Mouse (Mus musculus) heart, postnatal 0 days (tissue): ENCODE measurements around the gene Prrt1. TPM values are rescaled to one million over a fixed set of nuclear protein-coding genes. Genes with fewer than 3 reads are reported as not detected.

Experiments used
- ATAC-seq: fragments of 200-750 bp; cut with Nextera tagmentation; 2 replicates; pipeline ENCODE4 v1.8.0; 2017; ENCODE audit warnings: low read depth, moderate number of reproducible peaks, moderate library complexity; ENCODE audit not compliant: insufficient read depth
- DNase-seq: peaks from one replicate; pipeline ENCODE4 v3.0.0-alpha.2; 2016; ENCODE audit warnings: low spot score
- H3K27ac ChIP-seq: fragments of 300-500 bp; sonication (generic); 2 replicates; pipeline ENCODE4 v1.5.1; 2014; ENCODE audit warnings: low read depth, mild to moderate bottlenecking
- H3K27me3 ChIP-seq: fragments of 300-500 bp; sonication (generic); 2 replicates; pipeline ENCODE4 v1.6.1; 2014; ENCODE audit warnings: low read length, mixed read lengths; ENCODE audit not compliant: control insufficient read depth, insufficient read depth
- H3K36me3 ChIP-seq: fragments of 300-500 bp; sonication (generic); replicated peaks from 2 replicates; pipeline ENCODE4 v1.6.1; 2014; ENCODE audit warnings: low read length, mixed read lengths; ENCODE audit not compliant: control insufficient read depth, insufficient read depth
- H3K4me1 ChIP-seq: fragments of 300-500 bp; sonication (generic); 2 replicates; pipeline ENCODE4 v1.6.1; 2014; ENCODE audit warnings: antibody characterized with exemption; ENCODE audit not compliant: control insufficient read depth, insufficient read depth
- H3K4me2 ChIP-seq: fragments of 300-500 bp; sonication (generic); 2 replicates; pipeline ENCODE4 v1.6.1; 2014; ENCODE audit warnings: low read depth, mild to moderate bottlenecking, low read length, moderate library complexity
- H3K4me3 ChIP-seq: fragments of 300-500 bp; sonication (generic); 2 replicates; pipeline ENCODE4 v1.5.1; 2014; ENCODE audit warnings: low read depth, low read length
- H3K9ac ChIP-seq: fragments of 300-500 bp; sonication (generic); replicated peaks from 2 replicates; pipeline ENCODE4 v1.6.1; 2014; ENCODE audit warnings: low read depth, low read length, mixed read lengths
- H3K9me3 ChIP-seq: fragments of 300-500 bp; sonication (generic); replicated peaks from 2 replicates; pipeline ENCODE4 v1.6.1; 2016; ENCODE audit warnings: low read length; ENCODE audit not compliant: control insufficient read depth
- CTCF ChIP-seq: IDR thresholded peaks from 2 replicates; pipeline ENCODE4 v1.5.1; 2016; ENCODE audit warnings: antibody characterized with exemption, control low read depth, low read depth
- EP300 ChIP-seq: IDR thresholded peaks from 2 replicates; pipeline ENCODE4 v1.6.1; 2016; ENCODE audit warnings: antibody characterized with exemption, low read depth
- WGBS: fragments of 180-500 bp; shearing (Covaris S2); extraction: QIAGEN DNeasy Blood & Tissue Kit; methylation state at CpG from one replicate; pipeline ENCODE4 v1.1.7; 2014; 5-methylcytosine and 5-hydroxymethylcytosine counted together
- polyA plus RNA-seq: library from polyadenylated mRNA; unstranded; fragments of >200 nt; fragmentation: Nextera tagmentation; extraction: Ambion mirVana; gene quantifications from 2 replicates; pipeline ENCODE4 v1.2.1, GENCODE M21; 2015
- total RNA-seq: library from RNA; depleted of rRNA; stranded (reverse); fragments of >200 nt; gene quantifications from 2 replicates; pipeline ENCODE4 v1.2.3, GENCODE M21; 2014; ENCODE audit warnings: low replicate concordance

The Prrt1 gene
- total and polyA plus RNA-seq, 2 experiments from 2014 or later, result 0.19 TPM; not detected in 1

DNA sequence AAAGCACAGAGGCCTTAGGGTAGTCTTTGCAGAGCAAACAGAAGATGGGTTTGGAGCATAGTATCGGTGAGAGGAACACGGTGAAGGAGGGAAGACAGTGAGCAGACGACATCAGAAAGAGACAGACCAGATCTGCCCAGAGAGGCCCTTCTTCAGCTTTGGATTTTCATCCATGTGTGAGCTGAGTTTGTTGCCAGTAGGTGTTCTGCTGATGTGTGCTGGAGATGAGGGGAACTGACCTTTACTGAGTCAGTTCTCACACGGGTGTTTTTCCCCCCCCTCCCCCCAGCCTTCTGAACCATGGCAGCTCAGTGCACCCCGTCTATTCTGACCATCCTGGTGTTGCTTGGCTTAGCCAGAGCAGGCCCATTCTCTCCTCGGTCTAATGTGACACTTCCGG lies 40.9 kb downstream of the Prrt1 start, which contains the start of gene Tnxb:
Tnxb (plus strand) TSS at position 301 of the 400 bp plus-strand sequence.
- H3K9me3 ChIP-seq, result no peaks in the 10 kb centered on the region
- DNase-seq (no peak), ATAC-seq (no peak)
- peak within 1 kb of the TSS; percentile 31 for H3K4me3 ChIP-seq
- no peak within 1 kb of the TSS for H3K27ac ChIP-seq
- peak within 1 kb of the TSS; percentile 42 for H3K4me2 ChIP-seq
- no peak for TF ChIP-seq CTCF
- no peak for TF ChIP-seq EP300
- WGBS, result 57% methylated on average over 7 of the region's 7 CpGs
- peaks cover 44% of the 10 kb centered on the region for H3K27me3 ChIP-seq
- H3K4me1 ChIP-seq, result peaks cover 16% of the 10 kb centered on the region
- 0 out of 2 replicates have a peak within 1 kb of the TSS, but pooled peaks have one; percentile 9 for H3K9ac ChIP-seq
- no peaks in the 10 kb centered on the region for H3K36me3 ChIP-seq

DNA sequence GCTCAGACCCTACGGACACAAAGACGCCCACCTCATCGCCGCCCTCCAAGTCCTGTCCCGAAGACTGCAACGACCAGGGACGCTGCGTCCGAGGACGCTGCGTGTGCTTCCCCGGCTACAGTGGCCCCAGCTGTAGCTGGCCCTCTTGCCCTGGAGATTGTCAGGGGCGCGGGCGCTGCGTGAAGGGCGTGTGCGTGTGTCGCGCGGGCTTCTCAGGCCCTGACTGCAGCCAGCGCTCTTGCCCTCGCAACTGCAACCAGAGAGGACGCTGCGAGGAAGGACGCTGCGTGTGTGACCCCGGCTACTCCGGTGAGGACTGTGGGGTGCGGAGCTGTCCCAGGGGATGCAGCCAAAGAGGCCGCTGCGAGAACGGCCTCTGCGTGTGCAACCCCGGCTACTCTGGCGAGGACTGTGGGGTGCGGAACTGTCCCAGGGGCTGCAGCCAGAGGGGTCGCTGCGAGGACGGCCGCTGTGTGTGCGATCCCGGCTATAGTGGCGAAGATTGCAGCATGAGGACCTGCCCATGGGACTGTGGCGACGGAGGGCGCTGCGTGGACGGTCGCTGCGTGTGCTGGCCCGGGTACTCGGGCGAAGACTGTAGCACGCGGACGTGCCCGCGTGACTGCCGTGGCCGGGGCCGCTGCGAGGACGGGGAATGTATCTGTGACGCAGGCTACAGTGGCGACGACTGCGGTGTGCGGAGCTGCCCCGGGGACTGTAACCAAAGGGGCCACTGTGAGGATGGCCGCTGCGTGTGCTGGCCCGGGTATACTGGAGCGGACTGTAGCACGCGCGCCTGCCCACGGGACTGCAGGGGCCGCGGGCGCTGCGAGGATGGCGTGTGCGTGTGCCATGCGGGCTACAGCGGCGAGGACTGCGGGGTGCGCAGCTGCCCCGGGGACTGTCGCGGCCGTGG lies 42.1 kb downstream of the Prrt1 start:
- Histone ChIP-seq H3K27me3 (peaks cover 49% of the 10 kb centered on the region), H3K36me3 (no peaks in the 10 kb centered on the region), H3K4me3 (peak overlapping the region; percentile 31), H3K9me3 (no peaks in the 10 kb centered on the region), H3K4me1 (peaks cover 23% of the 10 kb centered on the region), H3K9ac (0 out of 2 replicates have a peak overlapping the region, but pooled peaks have one; percentile 9), H3K27ac (no peak overlapping the region), H3K4me2 (peak overlapping the region; percentile 42)
- WGBS, result 15% methylated on average over 93 of the region's 93 CpGs
- peak; percentile 34 for ATAC-seq
- TF ChIP-seq EP300, result no peak
- TF ChIP-seq CTCF, result no peak
- DNase-seq, result no peak

DNA sequence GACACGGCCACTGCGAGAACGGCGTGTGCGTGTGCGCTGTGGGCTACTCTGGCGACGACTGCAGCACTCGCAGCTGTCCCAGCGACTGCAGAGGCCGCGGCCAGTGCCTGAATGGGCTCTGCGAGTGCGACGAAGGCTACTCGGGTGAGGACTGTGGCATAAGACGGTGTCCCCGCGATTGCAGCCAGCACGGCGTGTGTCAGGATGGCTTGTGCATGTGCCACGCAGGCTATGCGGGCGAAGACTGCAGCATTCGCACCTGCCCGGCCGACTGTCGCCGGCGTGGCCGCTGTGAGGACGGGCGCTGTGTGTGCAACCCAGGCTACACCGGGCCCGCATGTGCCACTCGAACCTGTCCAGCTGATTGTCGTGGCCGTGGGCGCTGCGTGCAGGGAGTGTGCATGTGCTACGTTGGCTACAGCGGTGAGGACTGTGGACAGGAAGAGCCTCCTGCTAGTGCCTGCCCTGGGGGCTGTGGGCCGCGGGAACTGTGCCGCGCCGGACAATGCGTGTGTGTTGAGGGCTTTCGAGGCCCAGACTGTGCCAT lies 43.0 kb downstream of the Prrt1 start:
- H3K9me3 ChIP-seq, result no peaks in the 10 kb centered on the region
- peaks cover 49% of the 10 kb centered on the region for H3K27me3 ChIP-seq
- no peak overlapping the region for H3K27ac ChIP-seq
- peak overlapping the region; percentile 31 for H3K4me3 ChIP-seq
- H3K9ac ChIP-seq, result no peak overlapping the region
- DNase-seq (no peak), ATAC-seq (no peak)
- no peaks in the 10 kb centered on the region for H3K36me3 ChIP-seq
- no peak overlapping the region for H3K4me2 ChIP-seq
- H3K4me1 ChIP-seq, result peaks cover 23% of the 10 kb centered on the region
- 37% methylated on average over 49 of the region's 49 CpGs for WGBS
- TF ChIP-seq CTCF, result no peak
- TF ChIP-seq EP300, result no peak

DNA sequence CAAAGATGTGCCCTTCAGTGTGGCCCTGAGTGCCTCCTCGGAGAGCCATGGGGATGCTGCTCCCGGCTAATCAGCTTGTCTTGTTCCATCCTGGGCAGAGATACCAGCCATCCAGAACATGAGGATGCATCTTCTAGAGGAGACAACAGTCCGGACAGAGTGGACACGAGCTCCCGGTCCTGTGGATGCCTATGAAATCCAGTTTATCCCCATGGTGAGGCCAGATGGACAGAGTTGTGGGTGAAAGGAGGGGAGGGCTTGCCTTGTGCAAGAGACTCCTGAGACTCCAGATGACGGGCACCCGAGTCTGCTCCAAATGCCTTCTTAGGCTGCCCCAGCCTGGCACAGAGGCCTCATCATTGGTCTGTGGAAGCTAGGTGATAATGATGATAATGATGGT lies 43.8 kb downstream of the Prrt1 start:
- H3K9ac ChIP-seq, result no peak overlapping the region
- H3K36me3 ChIP-seq, result no peaks in the 10 kb centered on the region
- H3K4me3 ChIP-seq, result no peak overlapping the region
- 85% methylated on average over 7 of the region's 7 CpGs for WGBS
- DNase-seq (no peak), ATAC-seq (no peak)
- no peak overlapping the region for H3K4me2 ChIP-seq
- peaks cover 49% of the 10 kb centered on the region for H3K27me3 ChIP-seq
- peaks cover 23% of the 10 kb centered on the region for H3K4me1 ChIP-seq
- no peaks in the 10 kb centered on the region for H3K9me3 ChIP-seq
- TF ChIP-seq EP300 (no peak), CTCF (no peak)
- no peak overlapping the region for H3K27ac ChIP-seq

DNA sequence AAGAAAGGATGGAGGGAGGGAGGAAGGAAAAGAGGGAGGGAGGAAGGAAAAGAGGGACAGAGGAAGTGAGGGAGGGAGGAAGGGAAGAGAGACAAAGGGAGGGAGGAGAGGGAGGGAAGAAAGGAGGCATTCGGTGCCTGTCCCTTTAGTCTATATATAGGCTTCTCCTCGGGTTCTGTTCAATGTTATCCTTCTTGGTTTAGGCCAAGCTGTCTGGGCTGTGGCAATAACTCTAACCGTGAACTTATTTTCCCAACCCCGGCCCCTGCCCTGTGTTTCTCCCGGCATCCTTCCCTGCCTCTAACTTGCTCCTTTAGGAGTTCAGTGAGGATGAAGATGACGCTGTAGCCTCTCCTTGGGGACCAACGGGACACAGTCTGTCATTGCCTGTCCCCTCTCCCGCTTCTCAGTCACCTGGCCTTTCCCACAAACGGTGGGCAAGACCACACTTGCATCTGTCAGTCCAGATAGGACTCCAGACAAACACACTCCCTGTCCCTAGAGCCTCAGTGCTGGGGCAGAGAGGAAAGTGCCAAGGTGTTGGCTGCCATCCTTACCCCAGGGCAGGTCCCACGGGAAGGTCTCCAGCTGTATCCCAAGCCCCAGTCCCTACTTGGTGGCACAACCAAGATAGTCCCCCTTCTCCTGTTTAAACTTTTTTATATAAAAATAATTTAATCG lies 45.3 kb downstream of the Prrt1 start:
- Histone ChIP-seq H3K9ac (no peak overlapping the region), H3K27me3 (peaks cover 56% of the 10 kb centered on the region), H3K4me1 (peaks cover 23% of the 10 kb centered on the region), H3K4me2 (no peak overlapping the region), H3K4me3 (no peak overlapping the region), H3K27ac (no peak overlapping the region), H3K9me3 (no peaks in the 10 kb centered on the region), H3K36me3 (no peaks in the 10 kb centered on the region)
- TF ChIP-seq CTCF (no peak), EP300 (no peak)
- DNase-seq (no peak), ATAC-seq (no peak)
- WGBS, result 38% methylated on average over 11 of the region's 11 CpGs
